Mouse (Mus musculus) large intestine, adult 2 months (tissue): ENCODE measurements at regions not wholly inside any gene's neighbourhood (a gene's known extent, or its start where the extent isn't known, plus 50 kb on each side); places are given as distances from the start of the nearest gene placed in this dataset.
"Not testable (repeated sequence)": the region's sequence is repeated elsewhere in the genome, so short reads cannot be mapped to it uniquely, and the experiment has no call there.

Experiments used
- DNase-seq: peaks from one replicate; pipeline ENCODE4 v3.0.0-alpha.2; 2012; ENCODE audit warnings: low read depth, low spot score
- WGBS: fragments of 180-500 bp; shearing (Covaris S2); methylation state at CpG from one replicate; pipeline ENCODE4 v1.1.7; 2018; 5-methylcytosine and 5-hydroxymethylcytosine counted together

- DNase-seq, result not testable (repeated sequence)
- WGBS, result 61% methylated on average over 4 of the region's 4 CpGs
Observed at GRCm38 (mm10) chr8:20436956-20437355, 73.9 kb upstream of the Gm15319 start.

GRCm38 (mm10) chr8:20433236-20433635 lies 70.2 kb upstream of the Gm15319 start:
- DNase-seq, result not testable (repeated sequence)

GRCm38 (mm10) chr8:20429469-20429868 lies 66.5 kb upstream of the Gm15319 start:
- not testable (repeated sequence) for DNase-seq
- WGBS, result 74% methylated on average over 4 of the region's 4 CpGs

- WGBS, result 13% methylated on average over 3 of the region's 3 CpGs
- peak; percentile 86 for DNase-seq
Observed at GRCm38 (mm10) chr8:20424903-20425222, 61.9 kb upstream of the Gm15319 start.

GRCm38 (mm10) chr8:20424104-20424902 lies 61.3 kb upstream of the Gm15319 start:
- DNase-seq, result not testable (repeated sequence)
- WGBS, result 5% methylated on average over 68 of the region's 72 CpGs

- not testable (repeated sequence) for DNase-seq
Observed at GRCm38 (mm10) chr8:20420807-20421206, 57.8 kb upstream of the Gm15319 start.
